Mouse (Mus musculus): ENCODE data around the gene Hoxd8.

Gene Hoxd8

GRCm38 (mm10) chr2:74753175-74753523, 48.7 kb downstream of the Hoxd8 start:
- no peak for DNase-seq

- no peak for DNase-seq
Measured at GRCm38 (mm10) chr2:74753711-74754110, 49.3 kb downstream of the Hoxd8 start.
